Mouse (Mus musculus) erythroblast, embryonic 14.5 days (primary cell): ENCODE data around the gene Ninj1.

Experiments used
- GATA1 ChIP-seq: IDR thresholded peaks from 2 replicates; pipeline ENCODE4 v1.6.1; 2012; ENCODE audit warnings: low read length, inconsistent platforms, mixed read lengths
- TAL1 ChIP-seq: IDR thresholded peaks from 3 replicates; pipeline ENCODE4 v1.6.1; 2012; ENCODE audit warnings: low read length, inconsistent platforms, mixed read lengths

- no peak for TF ChIP-seq GATA1
- TF ChIP-seq TAL1, result no peak
These were observed 19.1 kb downstream of the Ninj1 start for GRCm38 (mm10) chr13:49206341-49206740.
